Mouse (Mus musculus) lung, adult 2 months (tissue): ENCODE measurements around the gene Itfg2.

Source experiments
- CTCF ChIP-seq: fragments of 200-500 bp; IDR thresholded peaks from 2 replicates; pipeline ENCODE4 v1.5.1; 2011; ENCODE audit warnings: mild to moderate bottlenecking, low read length, control low read depth; ENCODE audit not compliant: insufficient read depth
- POLR2A ChIP-seq: fragments of 200-500 bp; IDR thresholded peaks from 2 replicates; pipeline ENCODE4 v1.6.1; 2011; ENCODE audit warnings: low read depth, mild to moderate bottlenecking, control low read depth, low read length, borderline replicate concordance; ENCODE audit errors: extremely low read depth

DNA sequence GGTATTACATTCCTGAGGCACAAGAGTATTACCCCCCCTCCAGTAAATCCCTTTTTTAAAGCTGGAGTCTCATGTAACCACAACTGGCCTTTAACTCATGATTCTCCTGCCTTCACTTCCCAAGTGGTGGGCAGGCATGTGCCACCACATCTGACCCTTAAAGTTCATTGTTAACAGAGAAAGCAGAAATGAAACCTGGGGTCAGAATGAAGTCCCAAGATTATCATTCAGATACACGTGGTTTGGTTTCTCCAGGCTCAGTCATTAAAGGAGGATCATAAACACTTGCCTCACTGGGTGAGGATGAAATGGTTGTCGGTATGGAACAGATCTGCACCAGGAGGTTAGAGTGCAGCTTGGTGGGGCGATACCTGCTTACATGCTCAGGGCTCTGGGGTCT, 43.5 kb downstream of the Itfg2 start:
- TF ChIP-seq CTCF (no peak), POLR2A (no peak)
